Mouse (Mus musculus): ENCODE measurements around the gene Mllt1.

GRCm38 (mm10) chr17:56929530-56929929 is 5.7 kb downstream of the Mllt1 start:
- TF ChIP-seq MAFK (IDR thresholded peaks at IDR 0.05; ENCODE audit: borderline replicate concordance, low read depth, low read length) (no peak), MAX (IDR thresholded peaks at IDR 0.05; ENCODE audit: low read length) (no peak), ELF1 (IDR thresholded peaks at IDR 0.05; ENCODE audit: low read depth, low read length) (no peak), MYB (IDR thresholded peaks at IDR 0.05; ENCODE audit: low read depth, low read length) (no peak), POLR2A (IDR thresholded peaks at IDR 0.05; ENCODE audit: control insufficient read depth in 1 of 2, insufficient read depth in 1 of 2, low read depth in 1 of 2, low read length in 2 of 2, poor library complexity in 1 of 2) (no peak), CTCF (IDR thresholded peaks at IDR 0.05 in 2 of 3, conservative IDR thresholded peaks at IDR 0.05 in 1 of 3; ENCODE audit: control insufficient read depth in 1 of 3, insufficient read depth in 1 of 3, low read depth in 2 of 3, low read length in 3 of 3, poor library complexity in 1 of 3, severe bottlenecking in 1 of 3) (no peak)
